Mouse (Mus musculus): ENCODE results near the gene Dnajc17. TPM values are rescaled to one million over a fixed set of nuclear protein-coding genes. Genes with fewer than 3 reads are reported as not detected.

The Dnajc17 gene
- total and polyA plus RNA-seq, 2 experiments from 2014 or later, result 7.1 to 20.3 TPM

DNA sequence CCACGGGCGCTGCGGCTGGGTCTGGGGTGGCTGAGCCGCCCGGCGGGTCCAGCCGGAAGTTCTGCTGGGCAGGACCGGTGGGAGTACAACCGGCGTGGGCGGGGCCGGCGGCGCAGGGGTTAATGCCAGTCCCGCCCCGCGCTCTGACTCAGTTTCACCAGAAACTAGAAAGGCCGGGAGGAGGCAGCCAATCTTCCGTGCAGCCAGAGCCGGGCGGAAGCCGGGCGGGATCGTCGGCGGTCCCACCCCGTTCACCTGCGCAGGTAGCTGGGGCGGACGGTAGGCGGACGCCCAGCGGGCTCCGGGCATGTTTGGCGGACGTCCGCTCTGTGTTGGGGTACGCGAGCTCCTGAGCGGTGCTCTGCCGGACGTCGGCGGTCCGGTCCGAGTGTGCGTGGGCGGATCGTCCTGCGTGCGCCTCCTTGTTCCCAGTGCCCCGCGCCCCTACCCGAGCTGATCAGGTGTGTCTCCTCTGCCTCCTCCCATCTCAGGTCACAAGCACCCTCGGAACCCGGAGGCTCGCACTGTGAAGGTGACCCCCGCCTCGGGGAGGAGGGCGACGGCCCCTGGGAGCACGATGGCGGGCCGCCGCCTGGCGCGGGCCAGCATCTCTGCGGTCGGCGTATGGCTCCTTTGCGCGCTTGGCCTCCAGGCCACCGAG, 28.7 kb upstream of the Dnajc17 start, which contains the start of gene Spint1:
Spint1 (plus strand) TSS at position 153 of the 661 bp plus-strand sequence.
- Histone ChIP-seq H3K9me3 (ENCODE audit: low read length) (no peaks in the 10 kb centered on the region), H3K4me3 (ENCODE audit: low read length) (peak within 1 kb of the TSS; percentile 38), H3K4me2 (ENCODE audit: low read depth, low read length) (peak within 1 kb of the TSS; percentile 59), H3K27ac (no peak within 1 kb of the TSS), H3K4me1 (ENCODE audit: insufficient read depth, low read length) (peaks cover 5% of the 10 kb centered on the region; the same call in 1 of the 2 replicates), H3K27me3 (ENCODE audit: insufficient read depth, low read length) (peaks cover 44% of the 10 kb centered on the region), H3K36me3 (ENCODE audit: insufficient read depth, low read length) (no peaks in the 10 kb centered on the region), H3K9ac (replicated peaks; ENCODE audit: low read length) (no peak within 1 kb of the TSS)
- no peak for TF ChIP-seq CTCF (IDR thresholded peaks at IDR 0.05; ENCODE audit: low read depth)
- under 1% methylated on average over 72 of the region's 73 CpGs for WGBS
- no peak for DNase-seq (ENCODE audit: low spot score)
- peak; percentile 44; the same call in 1 of the 2 replicates for ATAC-seq

GRCm38 (mm10) chr2:119236682-119237209, 28.2 kb upstream of the Dnajc17 start:
- H3K4me2 ChIP-seq (ENCODE audit: low read depth, low read length), result peak overlapping the region; percentile 59
- H3K9ac ChIP-seq (replicated peaks; ENCODE audit: low read length), result no peak overlapping the region
- no peak for ATAC-seq
- H3K36me3 ChIP-seq (ENCODE audit: insufficient read depth, low read length), result no peaks in the 10 kb centered on the region
- no peak for TF ChIP-seq CTCF (IDR thresholded peaks at IDR 0.05; ENCODE audit: low read depth)
- H3K27ac ChIP-seq, result no peak overlapping the region
- peaks cover 44% of the 10 kb centered on the region for H3K27me3 ChIP-seq (ENCODE audit: insufficient read depth, low read length)
- DNase-seq (ENCODE audit: low spot score), result no peak
- 9% methylated on average over 24 of the region's 25 CpGs for WGBS
- peaks cover 5% of the 10 kb centered on the region; the same call in 1 of the 2 replicates for H3K4me1 ChIP-seq (ENCODE audit: insufficient read depth, low read length)
- H3K9me3 ChIP-seq (ENCODE audit: low read length), result no peaks in the 10 kb centered on the region
- peak overlapping the region; percentile 38 for H3K4me3 ChIP-seq (ENCODE audit: low read length)

- H3K36me3 ChIP-seq (ENCODE audit: insufficient read depth, low read length), result no peaks in the 10 kb centered on the region
- WGBS, result 72% methylated on average over 6 of the region's 6 CpGs
- H3K9me3 ChIP-seq (ENCODE audit: low read length), result no peaks in the 10 kb centered on the region
- no peak for TF ChIP-seq CTCF (IDR thresholded peaks at IDR 0.05; ENCODE audit: low read depth)
- no peak within 1 kb of the TSS for H3K27ac ChIP-seq
- ATAC-seq, result no peak
- no peaks in the 10 kb centered on the region for H3K4me1 ChIP-seq (ENCODE audit: insufficient read depth, low read length)
- no peak within 1 kb of the TSS for H3K4me3 ChIP-seq (ENCODE audit: low read length)
- 0 out of 2 replicates have a peak, but pooled peaks cover 1% of the 10 kb centered on the region for H3K27me3 ChIP-seq (ENCODE audit: insufficient read depth, low read length)
- no peak within 1 kb of the TSS for H3K4me2 ChIP-seq (ENCODE audit: low read depth, low read length)
- DNase-seq (ENCODE audit: low spot score), result no peak
- no peak within 1 kb of the TSS for H3K9ac ChIP-seq (replicated peaks; ENCODE audit: low read length)
Measured at GRCm38 (mm10) chr2:119229775-119230704, 21.4 kb upstream of the Dnajc17 start, which contains the start of gene Ppp1r14d. Gene Ppp1r14d, minus strand, starts transcription at chr2:119229906.

DNA sequence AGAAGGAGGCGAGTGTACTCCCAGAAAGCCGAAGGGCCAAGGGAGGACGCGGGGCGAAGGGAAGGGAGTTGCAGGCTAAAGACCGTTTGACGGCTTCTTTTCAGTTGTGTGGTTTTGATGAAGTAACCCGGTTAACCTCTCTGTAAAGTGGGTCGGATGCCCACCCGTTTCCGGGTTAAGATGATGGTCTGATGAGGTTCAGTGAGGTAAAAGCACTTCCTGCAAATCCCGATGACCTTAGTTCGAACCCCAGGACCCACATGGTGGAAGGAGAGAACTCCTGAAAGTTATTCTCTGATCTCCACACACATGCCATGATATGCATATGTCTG, 547 bp upstream of the Dnajc17 start:
- Histone ChIP-seq H3K27ac (peak overlapping the region; percentile 87), H3K27me3 (ENCODE audit: insufficient read depth, low read length) (no peaks in the 10 kb centered on the region), H3K4me2 (ENCODE audit: low read depth, low read length) (peak overlapping the region; percentile 74), H3K9me3 (ENCODE audit: low read length) (no peaks in the 10 kb centered on the region), H3K9ac (replicated peaks; ENCODE audit: low read length) (peak overlapping the region; percentile 66), H3K4me1 (ENCODE audit: insufficient read depth, low read length) (peaks cover 4% of the 10 kb centered on the region), H3K36me3 (ENCODE audit: insufficient read depth, low read length) (peaks cover 27% of the 10 kb centered on the region), H3K4me3 (ENCODE audit: low read length) (peak overlapping the region; percentile 77)
- no peak for TF ChIP-seq CTCF (IDR thresholded peaks at IDR 0.05; ENCODE audit: low read depth)
- DNase-seq (ENCODE audit: low spot score) (peak; percentile 42), ATAC-seq (no peak)
- WGBS, result 2% methylated on average over 13 of the region's 13 CpGs

GRCm38 (mm10) chr2:119207961-119208343, 643 bp downstream of the Dnajc17 start:
- H3K4me2 ChIP-seq (ENCODE audit: low read depth, low read length), result peak overlapping the region; percentile 74
- peak overlapping the region; percentile 77 for H3K4me3 ChIP-seq (ENCODE audit: low read length)
- H3K27me3 ChIP-seq (ENCODE audit: insufficient read depth, low read length), result no peaks in the 10 kb centered on the region
- H3K36me3 ChIP-seq (ENCODE audit: insufficient read depth, low read length), result peaks cover 23% of the 10 kb centered on the region
- no peaks in the 10 kb centered on the region for H3K9me3 ChIP-seq (ENCODE audit: low read length)
- 20% methylated on average over 6 of the region's 6 CpGs for WGBS
- no peak for DNase-seq (ENCODE audit: low spot score)
- peak overlapping the region; percentile 66 for H3K9ac ChIP-seq (replicated peaks; ENCODE audit: low read length)
- ATAC-seq, result no peak
- peak overlapping the region; percentile 87 for H3K27ac ChIP-seq
- no peak for TF ChIP-seq CTCF (IDR thresholded peaks at IDR 0.05; ENCODE audit: low read depth)
- H3K4me1 ChIP-seq (ENCODE audit: insufficient read depth, low read length), result peaks cover 4% of the 10 kb centered on the region

- 66% methylated on average over 4 of the region's 4 CpGs for WGBS
- no peak for ATAC-seq
Measured at GRCm38 (mm10) chr2:119203871-119204460, 4.6 kb downstream of the Dnajc17 start.

More at GRCm38 (mm10) chr2:119203871-119204460, 4.6 kb downstream of the Dnajc17 start:
- Histone ChIP-seq H3K36me3 (ENCODE audit: insufficient read depth, low read length) (no peaks in the 10 kb centered on the region), H3K9ac (replicated peaks; ENCODE audit: low read length) (no peak overlapping the region), H3K27me3 (ENCODE audit: insufficient read depth, low read length) (no peaks in the 10 kb centered on the region), H3K9me3 (ENCODE audit: low read length) (no peaks in the 10 kb centered on the region), H3K4me2 (ENCODE audit: low read depth, low read length) (no peak overlapping the region), H3K27ac (no peak overlapping the region), H3K4me3 (ENCODE audit: low read length) (no peak overlapping the region), H3K4me1 (ENCODE audit: insufficient read depth, low read length) (no peaks in the 10 kb centered on the region)
- no peak for TF ChIP-seq CTCF (IDR thresholded peaks at IDR 0.05; ENCODE audit: low read depth)
- DNase-seq (ENCODE audit: low spot score), result no peak

Measured in hindbrain, postnatal 0 days (tissue).